Mouse (Mus musculus) liver, adult 2 months (tissue): Measurements from ENCODE around the gene Pabpc4. TPM values are rescaled to one million over a fixed set of nuclear protein-coding genes. Genes with fewer than 3 reads are reported as not detected.

Experiments
- DNase-seq: peaks from one replicate; pipeline ENCODE4 v3.0.0-alpha.2; 2011; ENCODE audit warnings: low read depth, low spot score; ENCODE audit errors: extremely low read depth
- H3K27ac ChIP-seq: fragments of 200-500 bp; replicated peaks from 2 replicates; pipeline ENCODE4 v1.5.1; 2012; ENCODE audit warnings: low read depth, mild to moderate bottlenecking, control low read depth, inconsistent platforms, low read length; ENCODE audit not compliant: insufficient read depth
- H3K27me3 ChIP-seq: fragments of 200-500 bp; 2 replicates; pipeline ENCODE4 v1.6.1; 2012; ENCODE audit warnings: mild to moderate bottlenecking, moderate library complexity, low read length, inconsistent platforms; ENCODE audit not compliant: control insufficient read depth, insufficient read depth
- H3K36me3 ChIP-seq: fragments of 200-500 bp; 2 replicates; pipeline ENCODE4 v1.6.1; 2012; ENCODE audit warnings: low read length, inconsistent platforms; ENCODE audit not compliant: control insufficient read depth, insufficient read depth
- H3K4me1 ChIP-seq: fragments of 200-500 bp; 2 replicates; pipeline ENCODE4 v1.6.1; 2011; ENCODE audit warnings: low read length; ENCODE audit not compliant: control insufficient read depth, insufficient read depth
- H3K4me3 ChIP-seq: fragments of 200-500 bp; 2 replicates; pipeline ENCODE4 v1.5.1; 2011; ENCODE audit warnings: low read depth, mild to moderate bottlenecking, control low read depth, low read length, moderate library complexity; ENCODE audit not compliant: insufficient read depth
- H3K79me2 ChIP-seq: fragments of 200-500 bp; 2 replicates; pipeline ENCODE4 v1.6.1; 2012; ENCODE audit warnings: inconsistent platforms, mild to moderate bottlenecking, low read length, moderate library complexity; ENCODE audit not compliant: control insufficient read depth, insufficient read depth
- H3K9ac ChIP-seq: fragments of 200-500 bp; 2 replicates; pipeline ENCODE4 v1.6.1; 2012; ENCODE audit warnings: low read depth, mild to moderate bottlenecking, control low read depth, inconsistent platforms, low read length
- CTCF ChIP-seq: fragments of 200-500 bp; IDR thresholded peaks from 2 replicates; pipeline ENCODE4 v1.5.1; 2011; ENCODE audit warnings: low read depth, low read length, control low read depth
- POLR2A ChIP-seq: fragments of 200-500 bp; IDR thresholded peaks from 2 replicates; pipeline ENCODE4 v1.6.1; 2011; ENCODE audit warnings: low read length, control low read depth; ENCODE audit not compliant: insufficient read depth; ENCODE audit errors: extremely low read depth
- WGBS: fragments of 180-500 bp; shearing (Covaris S2); methylation state at CpG from one replicate; pipeline ENCODE4 v1.1.7; 2018; 5-methylcytosine and 5-hydroxymethylcytosine counted together
- polyA plus RNA-seq: library from polyadenylated mRNA; depleted of rRNA; stranded (reverse); fragments of >200 nt; gene quantifications from 2 replicates; pipeline ENCODE4 v1.2.3, GENCODE M21; 2012
- total RNA-seq: library from RNA; depleted of rRNA; stranded (reverse); fragments of >200 nt; gene quantifications from 2 replicates; pipeline ENCODE4 v1.2.3, GENCODE M21; 2014

Gene Pabpc4
- total and polyA plus RNA-seq, 2 experiments = 25.3 to 54.4 TPM

- WGBS = 84% methylated on average over 7 of the region's 7 CpGs
- no peaks in the 10 kb centered on the region for H3K27me3 ChIP-seq
- TF ChIP-seq POLR2A (no peak), CTCF (no peak)
Measured at GRCm38 (mm10) chr4:123246221-123246620, 15.9 kb upstream of the Pabpc4 start.

GRCm38 (mm10) chr4:123246651-123247050 is 15.5 kb upstream of the Pabpc4 start:
- no peaks in the 10 kb centered on the region for H3K4me1 ChIP-seq
- no peak overlapping the region for H3K27ac ChIP-seq
- no peak overlapping the region for H3K4me3 ChIP-seq
- no peak for TF ChIP-seq CTCF
- no peaks in the 10 kb centered on the region for H3K27me3 ChIP-seq
- H3K9ac ChIP-seq = no peak overlapping the region
- H3K79me2 ChIP-seq = no peaks in the 10 kb centered on the region
- H3K36me3 ChIP-seq = no peaks in the 10 kb centered on the region
- no peak for DNase-seq
- 94% methylated on average over 5 of the region's 5 CpGs for WGBS

More at GRCm38 (mm10) chr4:123246221-123246620, 15.9 kb upstream of the Pabpc4 start:
- DNase-seq = no peak
- Histone ChIP-seq H3K4me1 (no peaks in the 10 kb centered on the region), H3K79me2 (no peaks in the 10 kb centered on the region), H3K9ac (no peak overlapping the region), H3K4me3 (no peak overlapping the region), H3K27ac (no peak overlapping the region), H3K36me3 (no peaks in the 10 kb centered on the region)

- Histone ChIP-seq H3K36me3 (no peaks in the 10 kb centered on the region), H3K79me2 (no peaks in the 10 kb centered on the region), H3K4me1 (no peaks in the 10 kb centered on the region), H3K9ac (no peak overlapping the region), H3K27ac (no peak overlapping the region), H3K27me3 (no peaks in the 10 kb centered on the region), H3K4me3 (no peak overlapping the region)
- DNase-seq = no peak
- no peak for TF ChIP-seq POLR2A
- TF ChIP-seq CTCF = no peak
- 73% methylated on average over 7 of the region's 7 CpGs for WGBS
Measured at GRCm38 (mm10) chr4:123247147-123247880, 14.8 kb upstream of the Pabpc4 start.

GRCm38 (mm10) chr4:123248971-123249567 is 13.1 kb upstream of the Pabpc4 start:
- no peak for TF ChIP-seq CTCF
- no peak for TF ChIP-seq POLR2A
- WGBS = 56% methylated on average over 7 of the region's 7 CpGs

GRCm38 (mm10) chr4:123252214-123252613 is 9.9 kb upstream of the Pabpc4 start:
- DNase-seq = no peak
- Histone ChIP-seq H3K27ac (no peak overlapping the region), H3K36me3 (no peaks in the 10 kb centered on the region), H3K4me3 (no peak overlapping the region), H3K27me3 (no peaks in the 10 kb centered on the region), H3K4me1 (no peaks in the 10 kb centered on the region), H3K9ac (no peak overlapping the region), H3K79me2 (no peaks in the 10 kb centered on the region)
- WGBS = 76% methylated on average over 5 of the region's 5 CpGs
- TF ChIP-seq CTCF (no peak), POLR2A (no peak)

More at GRCm38 (mm10) chr4:123248971-123249567, 13.1 kb upstream of the Pabpc4 start:
- no peaks in the 10 kb centered on the region for H3K27me3 ChIP-seq
- H3K36me3 ChIP-seq = no peaks in the 10 kb centered on the region
- no peak overlapping the region for H3K9ac ChIP-seq
- H3K27ac ChIP-seq = no peak overlapping the region
- H3K4me3 ChIP-seq = no peak overlapping the region
- no peaks in the 10 kb centered on the region for H3K4me1 ChIP-seq
- no peak for DNase-seq
- H3K79me2 ChIP-seq = no peaks in the 10 kb centered on the region

GRCm38 (mm10) chr4:123254617-123255016 is 7.5 kb upstream of the Pabpc4 start:
- no peak overlapping the region for H3K27ac ChIP-seq
- no peaks in the 10 kb centered on the region for H3K4me1 ChIP-seq
- WGBS = 12% methylated on average over 5 of the region's 5 CpGs
- no peaks in the 10 kb centered on the region for H3K27me3 ChIP-seq
- TF ChIP-seq CTCF (peak; percentile 60), POLR2A (no peak)
- H3K79me2 ChIP-seq = no peaks in the 10 kb centered on the region
- no peak overlapping the region for H3K4me3 ChIP-seq
- H3K9ac ChIP-seq = no peak overlapping the region
- DNase-seq = peak; percentile 55
- no peaks in the 10 kb centered on the region for H3K36me3 ChIP-seq
